Mouse (Mus musculus): Measurements from ENCODE around the gene Tuba4a. TPM values are rescaled to one million over a fixed set of nuclear protein-coding genes. Genes with fewer than 3 reads are reported as not detected.

Gene Tuba4a
- polyA plus RNA-seq, 1 experiment from 2014 or later = 50.8 TPM

- no peak overlapping the region for H3K4me3 ChIP-seq
- H3K4me1 ChIP-seq = peaks cover 24% of the 10 kb centered on the region
- no peak for DNase-seq (ENCODE audit: low spot score)
- no peaks in the 10 kb centered on the region for H3K9me3 ChIP-seq
- 73% methylated on average over 7 of the region's 7 CpGs for WGBS
- H3K27me3 ChIP-seq (ENCODE audit: insufficient read depth, poor library complexity, severe bottlenecking) = 0 out of 2 replicates have a peak, but pooled peaks cover 4% of the 10 kb centered on the region
- H3K36me3 ChIP-seq = no peaks in the 10 kb centered on the region
- H3K27ac ChIP-seq = no peak overlapping the region
Observed at GRCm38 (mm10) chr1:75230335-75230994, 10.8 kb upstream of the Tuba4a start.

GRCm38 (mm10) chr1:75229158-75229557, 9.5 kb upstream of the Tuba4a start:
- H3K36me3 ChIP-seq = no peaks in the 10 kb centered on the region
- 0 out of 2 replicates have a peak, but pooled peaks cover 4% of the 10 kb centered on the region for H3K27me3 ChIP-seq (ENCODE audit: insufficient read depth, poor library complexity, severe bottlenecking)
- WGBS = 68% methylated on average over 4 of the region's 4 CpGs
- no peak overlapping the region; the same call in 1 of the 2 replicates for H3K27ac ChIP-seq
- DNase-seq (ENCODE audit: low spot score) = no peak
- no peak overlapping the region for H3K4me3 ChIP-seq
- H3K4me1 ChIP-seq = peaks cover 18% of the 10 kb centered on the region
- no peaks in the 10 kb centered on the region for H3K9me3 ChIP-seq

DNA sequence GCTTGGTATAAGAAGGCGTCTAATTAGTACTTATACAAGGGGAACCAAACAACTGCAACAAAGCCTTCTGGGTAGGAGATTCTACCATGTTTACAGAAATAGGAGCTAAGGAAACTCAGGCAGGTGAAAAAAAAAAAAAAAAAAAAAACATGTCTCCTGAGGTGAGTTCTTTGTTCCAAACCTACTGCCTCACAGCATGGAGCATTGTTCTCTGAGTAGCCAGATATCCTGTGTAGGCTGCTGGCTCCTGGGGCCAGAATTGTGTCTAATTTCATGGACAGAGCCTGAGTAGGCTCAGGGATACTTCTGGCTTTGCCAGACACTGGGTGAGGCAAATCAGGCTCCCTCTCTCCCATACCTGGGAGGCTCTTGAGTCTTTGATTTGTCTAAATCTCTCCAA, 8.0 kb upstream of the Tuba4a start:
- 53% methylated on average over 1 of the region's 1 CpGs for WGBS

GRCm38 (mm10) chr1:75226138-75226537, 6.5 kb upstream of the Tuba4a start:
- Histone ChIP-seq H3K27me3 (ENCODE audit: insufficient read depth, poor library complexity, severe bottlenecking) (peaks cover 12% of the 10 kb centered on the region), H3K4me1 (peaks cover 18% of the 10 kb centered on the region), H3K27ac (no peak overlapping the region), H3K4me3 (no peak overlapping the region), H3K36me3 (no peaks in the 10 kb centered on the region), H3K9me3 (no peaks in the 10 kb centered on the region)
- 43% methylated on average over 2 of the region's 2 CpGs for WGBS
- DNase-seq (ENCODE audit: low spot score) = no peak

More for the DNA sequence above, 8.0 kb upstream of the Tuba4a start:
- Histone ChIP-seq H3K9me3 (no peaks in the 10 kb centered on the region), H3K36me3 (no peaks in the 10 kb centered on the region), H3K27me3 (ENCODE audit: insufficient read depth, poor library complexity, severe bottlenecking) (0 out of 2 replicates have a peak, but pooled peaks cover 4% of the 10 kb centered on the region), H3K4me3 (no peak overlapping the region), H3K27ac (0 out of 2 replicates have a peak overlapping the region, but pooled peaks have one; percentile 32), H3K4me1 (peaks cover 18% of the 10 kb centered on the region)
- no peak for DNase-seq (ENCODE audit: low spot score)

GRCm38 (mm10) chr1:75225473-75225872, 5.8 kb upstream of the Tuba4a start:
- H3K36me3 ChIP-seq = no peaks in the 10 kb centered on the region
- no peaks in the 10 kb centered on the region for H3K9me3 ChIP-seq
- no peak overlapping the region for H3K4me3 ChIP-seq
- WGBS = 56% methylated on average over 3 of the region's 3 CpGs
- no peak for DNase-seq (ENCODE audit: low spot score)
- H3K27me3 ChIP-seq (ENCODE audit: insufficient read depth, poor library complexity, severe bottlenecking) = peaks cover 16% of the 10 kb centered on the region
- H3K27ac ChIP-seq = no peak overlapping the region
- H3K4me1 ChIP-seq = peaks cover 18% of the 10 kb centered on the region

GRCm38 (mm10) chr1:75223532-75223931, 3.9 kb upstream of the Tuba4a start:
- Histone ChIP-seq H3K36me3 (no peaks in the 10 kb centered on the region), H3K4me3 (no peak overlapping the region), H3K27ac (no peak overlapping the region), H3K4me1 (peaks cover 32% of the 10 kb centered on the region), H3K27me3 (ENCODE audit: insufficient read depth, poor library complexity, severe bottlenecking) (peaks cover 34% of the 10 kb centered on the region), H3K9me3 (no peaks in the 10 kb centered on the region)
- 61% methylated on average over 6 of the region's 6 CpGs for WGBS
- DNase-seq (ENCODE audit: low spot score) = no peak

- peaks cover 38% of the 10 kb centered on the region for H3K4me1 ChIP-seq
- 74% methylated on average over 6 of the region's 6 CpGs for WGBS
- no peaks in the 10 kb centered on the region for H3K36me3 ChIP-seq
- no peak for DNase-seq (ENCODE audit: low spot score)
- H3K9me3 ChIP-seq = no peaks in the 10 kb centered on the region
- peaks cover 40% of the 10 kb centered on the region for H3K27me3 ChIP-seq (ENCODE audit: insufficient read depth, poor library complexity, severe bottlenecking)
- no peak overlapping the region for H3K27ac ChIP-seq
- no peak overlapping the region for H3K4me3 ChIP-seq
Observed at GRCm38 (mm10) chr1:75222926-75223325, 3.3 kb upstream of the Tuba4a start.

DNA sequence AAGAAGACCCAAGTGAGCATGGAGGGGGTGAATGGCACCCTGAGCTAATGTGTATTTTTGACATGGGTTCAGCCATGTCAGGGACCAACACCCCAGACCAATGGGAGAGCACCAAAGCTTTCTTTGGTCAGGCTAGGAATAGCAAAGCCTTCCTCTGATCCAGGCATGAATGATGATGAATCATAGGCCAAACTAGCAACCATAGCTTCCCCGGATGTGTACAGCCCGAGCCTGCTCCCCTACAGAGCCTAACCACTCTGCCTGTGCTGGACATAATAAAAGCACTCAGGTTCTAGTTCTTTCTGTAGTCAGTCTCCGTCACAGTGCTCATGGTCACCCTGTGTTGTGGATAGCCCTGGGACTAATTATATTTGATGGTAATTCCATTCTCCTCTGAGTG, 1.9 kb upstream of the Tuba4a start:
- 79% methylated on average over 3 of the region's 3 CpGs for WGBS
- H3K36me3 ChIP-seq = no peaks in the 10 kb centered on the region
- H3K27me3 ChIP-seq (ENCODE audit: insufficient read depth, poor library complexity, severe bottlenecking) = peaks cover 54% of the 10 kb centered on the region
- peaks cover 27% of the 10 kb centered on the region for H3K4me1 ChIP-seq
- DNase-seq (ENCODE audit: low spot score) = no peak
- no peak overlapping the region for H3K4me3 ChIP-seq
- H3K27ac ChIP-seq = no peak overlapping the region
- no peaks in the 10 kb centered on the region for H3K9me3 ChIP-seq

GRCm38 (mm10) chr1:75219078-75219477, 587 bp downstream of the Tuba4a start:
- under 1% methylated on average over 24 of the region's 24 CpGs for WGBS
- Histone ChIP-seq H3K36me3 (peaks cover 23% of the 10 kb centered on the region), H3K27ac (peak overlapping the region; percentile 76), H3K9me3 (no peaks in the 10 kb centered on the region), H3K27me3 (ENCODE audit: insufficient read depth, poor library complexity, severe bottlenecking) (peaks cover 62% of the 10 kb centered on the region), H3K4me3 (peak overlapping the region; percentile 72), H3K4me1 (peaks cover 22% of the 10 kb centered on the region)
- DNase-seq (ENCODE audit: low spot score) = peak; percentile 92

- H3K36me3 ChIP-seq = peaks cover 30% of the 10 kb centered on the region
- H3K27me3 ChIP-seq (ENCODE audit: insufficient read depth, poor library complexity, severe bottlenecking) = peaks cover 62% of the 10 kb centered on the region
- DNase-seq (ENCODE audit: low spot score) = no peak
- peak overlapping the region; percentile 76 for H3K27ac ChIP-seq
- H3K9me3 ChIP-seq = no peaks in the 10 kb centered on the region
- peak overlapping the region; percentile 72 for H3K4me3 ChIP-seq
- peaks cover 22% of the 10 kb centered on the region for H3K4me1 ChIP-seq
- 2% methylated on average over 38 of the region's 38 CpGs for WGBS
Observed at GRCm38 (mm10) chr1:75218227-75219001, 1.3 kb downstream of the Tuba4a start.

GRCm38 (mm10) chr1:75217893-75218226, 1.8 kb downstream of the Tuba4a start:
- Histone ChIP-seq H3K27ac (no peak overlapping the region; the same call in 1 of the 2 replicates), H3K9me3 (no peaks in the 10 kb centered on the region), H3K36me3 (peaks cover 36% of the 10 kb centered on the region), H3K27me3 (ENCODE audit: insufficient read depth, poor library complexity, severe bottlenecking) (peaks cover 62% of the 10 kb centered on the region), H3K4me1 (peaks cover 26% of the 10 kb centered on the region), H3K4me3 (peak overlapping the region; percentile 72)
- DNase-seq (ENCODE audit: low spot score) = no peak
- 2% methylated on average over 6 of the region's 6 CpGs for WGBS

- Histone ChIP-seq H3K4me1 (peaks cover 35% of the 10 kb centered on the region), H3K27me3 (ENCODE audit: insufficient read depth, poor library complexity, severe bottlenecking) (peaks cover 62% of the 10 kb centered on the region)
Observed at GRCm38 (mm10) chr1:75216797-75217585, 2.7 kb downstream of the Tuba4a start.

More at GRCm38 (mm10) chr1:75216797-75217585, 2.7 kb downstream of the Tuba4a start:
- Histone ChIP-seq H3K27ac (no peak overlapping the region), H3K36me3 (peaks cover 44% of the 10 kb centered on the region), H3K9me3 (no peaks in the 10 kb centered on the region), H3K4me3 (peak overlapping the region; percentile 6; the same call in 1 of the 2 replicates)
- 70% methylated on average over 13 of the region's 13 CpGs for WGBS
- DNase-seq (ENCODE audit: low spot score) = no peak

Measured in heart, embryonic 10.5 days (tissue).